Mouse (Mus musculus): Measurements from ENCODE around the gene Cask.

- no peak for TF ChIP-seq POLR2A (IDR thresholded peaks at IDR 0.05; ENCODE audit: borderline replicate concordance, control insufficient read depth, low read depth, low read length)
- no peak for TF ChIP-seq CTCF (IDR thresholded peaks at IDR 0.05; ENCODE audit: control insufficient read depth, insufficient read depth, low read length)
Observed at GRCm38 (mm10) chrX:13484447-13484846, 366.7 kb downstream of the Cask start.
